Mouse (Mus musculus): ENCODE data around the gene Ndufs5.

Gene Ndufs5

GRCm38 (mm10) chr4:123687025-123687781 is 30.8 kb downstream of the Ndufs5 start:
- DNase-seq (ENCODE audit: low read depth, low spot score), result peak; percentile 47

GRCm38 (mm10) chr4:123686368-123687024 is 31.5 kb downstream of the Ndufs5 start:
- peak; percentile 48 for DNase-seq (ENCODE audit: low read depth, low spot score)

- DNase-seq (ENCODE audit: low read depth, low spot score), result peak; percentile 96
Measured at GRCm38 (mm10) chr4:123685506-123686242, 32.3 kb downstream of the Ndufs5 start.

- peak; percentile 76 for DNase-seq (ENCODE audit: low read depth, low spot score)
Measured at GRCm38 (mm10) chr4:123685046-123685445, 33.0 kb downstream of the Ndufs5 start.

- no peak for DNase-seq (ENCODE audit: low read depth, low spot score)
Measured at GRCm38 (mm10) chr4:123684260-123684659, 33.7 kb downstream of the Ndufs5 start, which contains the start of gene Macf1. Macf1 (minus strand) TSS chr4:123684360.

GRCm38 (mm10) chr4:123682291-123682690 is 35.7 kb downstream of the Ndufs5 start:
- DNase-seq (ENCODE audit: low read depth, low spot score), result peak; percentile 43

- DNase-seq (ENCODE audit: low read depth, low spot score), result peak; percentile 92
Measured at GRCm38 (mm10) chr4:123680962-123681361, 37.0 kb downstream of the Ndufs5 start.

GRCm38 (mm10) chr4:123677060-123677804 is 40.8 kb downstream of the Ndufs5 start:
- peak; percentile 88 for DNase-seq (ENCODE audit: low read depth, low spot score)

GRCm38 (mm10) chr4:123670598-123670997 is 47.4 kb downstream of the Ndufs5 start:
- peak; percentile 80 for DNase-seq (ENCODE audit: low read depth, low spot score)

- peak; percentile 38 for DNase-seq (ENCODE audit: low read depth, low spot score)
Measured at GRCm38 (mm10) chr4:123669696-123670095, 48.3 kb downstream of the Ndufs5 start.

- peak; percentile 95 for DNase-seq (ENCODE audit: low read depth, low spot score)
Measured at GRCm38 (mm10) chr4:123667260-123667867, 50.6 kb downstream of the Ndufs5 start.

GRCm38 (mm10) chr4:123666517-123666916 is 51.5 kb downstream of the Ndufs5 start:
- DNase-seq (ENCODE audit: low read depth, low spot score), result peak; percentile 63

- DNase-seq (ENCODE audit: low read depth, low spot score), result no peak
Measured at GRCm38 (mm10) chr4:123665681-123666278, 52.2 kb downstream of the Ndufs5 start.

- no peak for DNase-seq (ENCODE audit: low read depth, low spot score)
Measured at GRCm38 (mm10) chr4:123664951-123665661, 52.9 kb downstream of the Ndufs5 start.

GRCm38 (mm10) chr4:123664021-123664950 is 53.7 kb downstream of the Ndufs5 start:
- DNase-seq (ENCODE audit: low read depth, low spot score), result peak; percentile 83

- DNase-seq (ENCODE audit: low read depth, low spot score), result no peak
Measured at GRCm38 (mm10) chr4:123663688-123663965, 54.4 kb downstream of the Ndufs5 start.

- no peak for DNase-seq (ENCODE audit: low read depth, low spot score)
Measured at GRCm38 (mm10) chr4:123662914-123663687, 54.9 kb downstream of the Ndufs5 start.
